Mouse (Mus musculus) midbrain, embryonic 13.5 days (tissue): ENCODE measurements around the gene Hdac5. TPM values are rescaled to one million over a fixed set of nuclear protein-coding genes. Genes with fewer than 3 reads are reported as not detected.

Experiments used
- ATAC-seq: fragments of 200-750 bp; cut with Nextera tagmentation; 2 replicates; pipeline ENCODE4 v1.8.0; 2017; ENCODE audit warnings: mild to moderate bottlenecking, moderate TSS enrichment, moderate library complexity
- H3K27ac ChIP-seq: fragments of 300-500 bp; sonication (generic); 2 replicates; pipeline ENCODE4 v1.5.1; 2015; ENCODE audit warnings: inconsistent platforms, mild to moderate bottlenecking, moderate library complexity
- H3K27me3 ChIP-seq: fragments of 300-500 bp; sonication (generic); 2 replicates; pipeline ENCODE4 v1.6.1; 2015; ENCODE audit warnings: mild to moderate bottlenecking, inconsistent platforms
- H3K36me3 ChIP-seq: fragments of 300-500 bp; sonication (generic); 2 replicates; pipeline ENCODE4 v1.6.1; 2015; ENCODE audit warnings: mild to moderate bottlenecking, inconsistent platforms
- H3K4me1 ChIP-seq: fragments of 300-500 bp; sonication (generic); replicated peaks from 2 replicates; pipeline ENCODE4 v1.6.1; 2015; ENCODE audit warnings: inconsistent platforms
- H3K4me2 ChIP-seq: fragments of 300-500 bp; sonication (generic); replicated peaks from 2 replicates; pipeline ENCODE4 v1.6.1; 2015; ENCODE audit warnings: moderate library complexity, mild to moderate bottlenecking, inconsistent platforms
- H3K4me3 ChIP-seq: fragments of 300-500 bp; sonication (generic); replicated peaks from 2 replicates; pipeline ENCODE4 v1.5.1; 2015; ENCODE audit warnings: mild to moderate bottlenecking, inconsistent platforms
- H3K9ac ChIP-seq: fragments of 300-500 bp; sonication (generic); replicated peaks from 2 replicates; pipeline ENCODE4 v1.6.1; 2015; ENCODE audit warnings: mild to moderate bottlenecking, inconsistent platforms
- H3K9me3 ChIP-seq: fragments of 300-500 bp; sonication (generic); 2 replicates; pipeline ENCODE4 v1.6.1; 2016; ENCODE audit warnings: mild to moderate bottlenecking, inconsistent platforms
- WGBS: fragments of 180-500 bp; shearing (Covaris S2); methylation state at CpG from one replicate; pipeline ENCODE4 v1.1.7; 2015; 5-methylcytosine and 5-hydroxymethylcytosine counted together
- polyA plus RNA-seq: library from polyadenylated mRNA; unstranded; fragments of >200 nt; fragmentation: Nextera tagmentation; extraction: Ambion mirVana; gene quantifications from 2 replicates; pipeline ENCODE4 v1.2.1, GENCODE M21; 2015

Hdac5 gene
- polyA plus RNA-seq, 1 experiment from 2014 or later, result 106 TPM

DNA sequence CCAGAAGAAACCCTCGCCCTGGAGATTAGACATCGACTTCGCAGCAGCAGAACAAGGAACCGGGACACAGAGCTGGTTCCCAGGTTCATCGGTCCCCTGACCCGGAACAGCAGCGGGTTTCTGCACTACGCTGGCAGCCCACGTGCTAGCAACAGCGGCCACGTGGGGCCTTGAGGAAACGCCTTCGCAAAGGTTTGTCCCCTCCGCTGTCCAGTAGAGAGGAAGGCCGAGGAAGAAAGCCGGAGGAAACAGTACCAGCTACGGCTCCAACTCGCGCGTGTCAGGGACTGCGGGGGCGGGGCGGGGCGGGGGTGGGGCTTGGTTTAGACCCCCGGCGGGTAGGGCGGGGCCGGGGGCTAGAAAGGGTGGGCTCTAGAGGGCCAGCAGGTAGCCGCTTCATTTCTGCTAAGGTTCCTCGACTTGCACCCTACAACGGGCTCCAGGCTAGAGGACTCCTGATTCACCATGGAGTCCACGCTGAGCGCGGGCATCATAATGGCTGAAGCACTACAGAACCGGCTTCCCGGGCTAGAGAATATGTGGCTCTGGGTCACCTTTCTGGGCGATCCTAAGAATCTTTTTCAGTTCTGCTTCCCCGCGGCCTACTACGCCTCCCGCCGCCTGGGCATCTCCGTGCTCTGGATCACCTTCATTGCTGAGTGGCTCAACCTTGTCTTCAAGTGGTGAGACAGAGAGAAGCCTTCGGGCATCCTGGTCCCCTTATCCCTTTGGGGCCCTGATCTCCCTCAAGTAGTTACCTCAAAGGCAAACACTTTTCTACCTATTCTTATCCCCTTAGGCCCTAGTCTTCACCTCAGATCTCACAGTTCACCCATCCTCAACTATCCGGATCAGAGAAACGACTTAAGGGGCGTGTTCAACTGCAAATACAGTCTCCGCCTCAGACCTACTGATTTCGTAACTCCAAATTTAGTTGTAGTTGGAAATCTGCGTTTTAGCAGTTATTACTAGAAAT is 40.2 kb downstream of the Hdac5 start, which contains the start of gene G6pc3:
TSS of gene G6pc3 (plus strand) at position 160 of the 976 bp plus-strand sequence.
- peak within 1 kb of the TSS; percentile 66 for H3K4me2 ChIP-seq
- peak; percentile 89 for ATAC-seq
- H3K27ac ChIP-seq, result peak within 1 kb of the TSS; percentile 72
- peaks cover 27% of the 10 kb centered on the region for H3K36me3 ChIP-seq
- peak within 1 kb of the TSS; percentile 67 for H3K9ac ChIP-seq
- 3% methylated on average over 50 of the region's 50 CpGs for WGBS
- H3K4me1 ChIP-seq, result peaks cover 25% of the 10 kb centered on the region
- no peaks in the 10 kb centered on the region for H3K27me3 ChIP-seq
- no peaks in the 10 kb centered on the region for H3K9me3 ChIP-seq
- peak within 1 kb of the TSS; percentile 59 for H3K4me3 ChIP-seq

- peak overlapping the region; percentile 72; the same call in 1 of the 2 replicates for H3K27ac ChIP-seq
- peak overlapping the region; percentile 59 for H3K4me3 ChIP-seq
- 67% methylated on average over 6 of the region's 6 CpGs for WGBS
These were observed 41.0 kb downstream of the Hdac5 start for GRCm38 (mm10) chr11:102188980-102189379.

GRCm38 (mm10) chr11:102186235-102186634 is 43.7 kb downstream of the Hdac5 start:
- Histone ChIP-seq H3K4me2 (no peak overlapping the region), H3K4me1 (peaks cover 38% of the 10 kb centered on the region), H3K4me3 (no peak overlapping the region), H3K27ac (no peak overlapping the region), H3K36me3 (peaks cover 13% of the 10 kb centered on the region), H3K9ac (no peak overlapping the region), H3K27me3 (no peaks in the 10 kb centered on the region), H3K9me3 (no peaks in the 10 kb centered on the region)
- 93% methylated on average over 1 of the region's 1 CpGs for WGBS
- ATAC-seq, result no peak

More at GRCm38 (mm10) chr11:102188980-102189379, 41.0 kb downstream of the Hdac5 start:
- Histone ChIP-seq H3K9ac (peak overlapping the region; percentile 67), H3K4me1 (peaks cover 29% of the 10 kb centered on the region), H3K4me2 (peak overlapping the region; percentile 66), H3K27me3 (no peaks in the 10 kb centered on the region), H3K36me3 (peaks cover 19% of the 10 kb centered on the region), H3K9me3 (no peaks in the 10 kb centered on the region)
- ATAC-seq, result no peak

- peaks cover 18% of the 10 kb centered on the region for H3K36me3 ChIP-seq
- WGBS, result 60% methylated on average over 3 of the region's 3 CpGs
- ATAC-seq, result no peak
- no peak overlapping the region; the same call in 1 of the 2 replicates for H3K9ac ChIP-seq
- peak overlapping the region; percentile 82 for H3K4me2 ChIP-seq
- H3K27ac ChIP-seq, result peak overlapping the region; percentile 96
- peaks cover 33% of the 10 kb centered on the region for H3K4me1 ChIP-seq
- no peaks in the 10 kb centered on the region for H3K27me3 ChIP-seq
- H3K9me3 ChIP-seq, result no peaks in the 10 kb centered on the region
- peak overlapping the region; percentile 95 for H3K4me3 ChIP-seq
These were observed 44.3 kb downstream of the Hdac5 start for GRCm38 (mm10) chr11:102185677-102186076.

- Histone ChIP-seq H3K27me3 (no peaks in the 10 kb centered on the region), H3K27ac (peak within 1 kb of the TSS; percentile 96), H3K4me2 (peak within 1 kb of the TSS; percentile 82), H3K9me3 (no peaks in the 10 kb centered on the region), H3K9ac (peak within 1 kb of the TSS; percentile 92), H3K4me3 (peak within 1 kb of the TSS; percentile 95), H3K36me3 (peaks cover 20% of the 10 kb centered on the region), H3K4me1 (peaks cover 31% of the 10 kb centered on the region)
- peak; percentile 88 for ATAC-seq
- WGBS, result under 1% methylated on average over 68 of the region's 70 CpGs
These were observed 45.1 kb downstream of the Hdac5 start, which contains the start of gene Lsm12 for GRCm38 (mm10) chr11:102184646-102185495. TSS of gene Lsm12 (minus strand) at chr11:102185296.

- Histone ChIP-seq H3K9ac (peak overlapping the region; percentile 92), H3K4me1 (peaks cover 31% of the 10 kb centered on the region), H3K27ac (peak overlapping the region; percentile 96), H3K9me3 (no peaks in the 10 kb centered on the region), H3K4me2 (peak overlapping the region; percentile 82), H3K36me3 (peaks cover 22% of the 10 kb centered on the region), H3K4me3 (peak overlapping the region; percentile 95), H3K27me3 (no peaks in the 10 kb centered on the region)
- WGBS, result 9% methylated on average over 7 of the region's 7 CpGs
- no peak for ATAC-seq
These were observed 45.7 kb downstream of the Hdac5 start for GRCm38 (mm10) chr11:102184253-102184645.

DNA sequence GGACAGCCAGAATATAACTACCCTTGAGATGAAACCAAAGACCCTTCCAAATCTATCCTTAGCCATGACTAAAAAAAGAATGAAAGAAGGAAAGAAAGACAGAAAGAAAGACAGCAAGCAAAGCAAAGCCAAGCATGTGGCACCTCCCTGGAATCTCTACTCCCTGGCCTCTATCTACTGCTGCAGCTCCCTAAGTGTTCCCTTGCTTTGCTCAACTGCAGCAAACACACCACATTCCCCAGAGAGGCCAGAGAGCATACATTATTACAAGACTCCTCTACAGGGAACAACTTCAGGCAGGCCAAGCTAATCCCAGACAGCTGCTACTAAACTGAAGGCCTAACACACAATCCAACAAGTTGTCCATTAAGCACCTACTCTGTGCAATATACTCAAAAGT is 50.1 kb downstream of the Hdac5 start:
- no peak for ATAC-seq
- no peak overlapping the region for H3K4me2 ChIP-seq
- H3K27me3 ChIP-seq, result no peaks in the 10 kb centered on the region
- H3K9ac ChIP-seq, result no peak overlapping the region
- no peak overlapping the region for H3K4me3 ChIP-seq
- H3K36me3 ChIP-seq, result peaks cover 51% of the 10 kb centered on the region
- no peaks in the 10 kb centered on the region for H3K9me3 ChIP-seq
- H3K27ac ChIP-seq, result no peak overlapping the region
- peaks cover 23% of the 10 kb centered on the region for H3K4me1 ChIP-seq

- H3K9me3 ChIP-seq, result no peaks in the 10 kb centered on the region
- H3K4me3 ChIP-seq, result no peak overlapping the region
- peaks cover 63% of the 10 kb centered on the region for H3K36me3 ChIP-seq
- H3K27me3 ChIP-seq, result no peaks in the 10 kb centered on the region
- ATAC-seq, result no peak
- H3K9ac ChIP-seq, result no peak overlapping the region
- no peak overlapping the region for H3K4me2 ChIP-seq
- no peak overlapping the region for H3K27ac ChIP-seq
- no peaks in the 10 kb centered on the region for H3K4me1 ChIP-seq
- 92% methylated on average over 5 of the region's 5 CpGs for WGBS
These were observed 61.3 kb downstream of the Hdac5 start for GRCm38 (mm10) chr11:102168689-102169088.

GRCm38 (mm10) chr11:102167539-102167938 is 62.4 kb downstream of the Hdac5 start:
- Histone ChIP-seq H3K9ac (no peak overlapping the region), H3K4me3 (no peak overlapping the region), H3K4me1 (no peaks in the 10 kb centered on the region), H3K4me2 (no peak overlapping the region), H3K27me3 (no peaks in the 10 kb centered on the region), H3K27ac (no peak overlapping the region), H3K9me3 (no peaks in the 10 kb centered on the region), H3K36me3 (peaks cover 72% of the 10 kb centered on the region)
- no peak for ATAC-seq
- 93% methylated on average over 5 of the region's 5 CpGs for WGBS

DNA sequence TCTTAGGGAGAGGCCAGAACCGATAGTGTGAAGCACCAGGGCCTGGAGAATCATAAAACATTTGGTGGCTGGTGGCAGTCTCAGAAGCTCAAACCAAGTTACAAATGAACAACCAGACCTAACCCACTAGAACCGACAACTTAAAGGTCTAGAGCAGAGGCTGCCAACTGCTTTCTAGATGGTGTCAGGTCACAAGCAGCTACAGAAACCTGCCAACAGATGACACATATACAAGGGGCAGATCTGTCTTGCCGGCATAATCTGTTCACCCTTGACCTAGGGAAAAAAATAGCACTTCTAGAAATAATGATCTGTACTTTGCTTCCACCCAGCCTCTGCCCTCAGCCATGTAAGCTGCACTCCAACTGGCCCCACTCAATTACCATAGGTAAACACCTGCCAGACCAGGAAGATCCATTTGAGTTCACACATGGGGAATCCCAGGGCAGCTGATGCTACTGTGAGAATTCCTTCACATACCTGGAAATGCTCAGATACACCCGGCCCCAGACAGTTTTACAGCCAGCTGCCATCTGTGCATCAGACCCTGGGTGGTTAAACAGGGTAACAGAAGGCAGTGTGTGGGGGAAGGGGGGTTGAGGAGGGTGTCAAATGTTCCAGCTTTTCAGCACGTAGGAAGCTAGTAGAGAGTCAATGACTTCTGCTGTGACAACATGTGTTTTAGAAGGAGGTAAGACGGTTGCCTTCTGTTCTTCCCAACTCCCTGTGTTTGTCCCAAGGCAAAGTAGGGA is 63.8 kb downstream of the Hdac5 start:
- no peak for ATAC-seq
- peaks cover 80% of the 10 kb centered on the region for H3K36me3 ChIP-seq

DNA sequence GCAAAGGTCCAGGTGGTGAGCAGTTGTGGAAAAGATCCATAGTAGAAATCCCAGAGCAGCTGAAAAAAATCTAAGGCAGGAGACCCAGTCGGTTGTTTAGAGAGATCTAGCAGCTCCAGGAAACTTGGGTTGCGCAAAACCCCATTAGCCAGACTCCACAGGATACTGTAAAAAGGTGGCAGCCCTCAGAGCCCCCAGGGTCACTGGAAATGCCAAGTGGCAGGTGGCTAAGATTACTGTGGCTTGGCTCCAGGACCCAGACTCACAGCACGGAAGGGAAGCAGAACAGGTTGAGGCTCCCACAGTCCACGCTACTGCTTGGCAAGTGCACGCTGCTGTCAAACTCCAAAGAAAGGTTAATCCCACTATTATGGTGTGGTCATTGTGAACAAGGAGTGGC is 70.2 kb downstream of the Hdac5 start:
- Histone ChIP-seq H3K4me2 (no peak overlapping the region), H3K4me1 (peaks cover 10% of the 10 kb centered on the region), H3K4me3 (no peak overlapping the region), H3K9me3 (no peaks in the 10 kb centered on the region), H3K27ac (no peak overlapping the region), H3K9ac (no peak overlapping the region), H3K36me3 (peaks cover 36% of the 10 kb centered on the region), H3K27me3 (no peaks in the 10 kb centered on the region)
- 78% methylated on average over 5 of the region's 5 CpGs for WGBS
- ATAC-seq, result no peak

More for the DNA sequence above, 63.8 kb downstream of the Hdac5 start:
- H3K4me2 ChIP-seq, result no peak overlapping the region
- H3K9ac ChIP-seq, result no peak overlapping the region
- WGBS, result 76% methylated on average over 6 of the region's 6 CpGs
- no peaks in the 10 kb centered on the region for H3K27me3 ChIP-seq
- no peak overlapping the region for H3K27ac ChIP-seq
- no peaks in the 10 kb centered on the region for H3K9me3 ChIP-seq
- no peak overlapping the region for H3K4me3 ChIP-seq
- no peaks in the 10 kb centered on the region for H3K4me1 ChIP-seq
